8 mouse cellular contexts compared by ENCODE assay signal in genomic region chr14:56812520-56813036, GRCm38 (mm10). TPM values are rescaled to one million over a fixed set of nuclear protein-coding genes. Genes with fewer than 3 reads are reported as not detected.
A peak's percentile ranks its signal among the peaks of the same experiment; 100 is the strongest.
DNase-seq lines count a peak whose midpoint lies in the region; ATAC-seq and TF ChIP-seq lines count a peak whose summit lies in the region.

No protein-coding gene starts in this region.

- intact Hi-C loops in heart, postnatal 10 days (cut with DNase I): no loop called here

- H3K27me3 ChIP-seq in E14TG2a.4 (ENCODE audit: insufficient read depth, low read length): peaks cover 9% of the 10 kb centered on the region
- H3K27me3 ChIP-seq in forebrain, embryonic 12.5 days: no peaks in the 10 kb centered on the region
- no peaks in the 10 kb centered on the region for H3K27me3 ChIP-seq in liver, postnatal 0 days (ENCODE audit: insufficient read depth, low read length)
- H3K27me3 ChIP-seq in neural tube, embryonic 14.5 days (ENCODE audit: control insufficient read depth, insufficient read depth, low read length): no peaks in the 10 kb centered on the region

- TF ChIP-seq CTCF in E14TG2a.4 (conservative IDR thresholded peaks at IDR 0.05; ENCODE audit: low read length): peak; percentile 62
- peak; percentile 69 for TF ChIP-seq CTCF in liver, postnatal 0 days (IDR thresholded peaks at IDR 0.05; ENCODE audit: low read depth)

- H3K4me3 ChIP-seq in E14TG2a.4 (replicated peaks; ENCODE audit: low read length): peak overlapping the region; percentile 85
- H3K4me3 ChIP-seq in forebrain, embryonic 12.5 days (replicated peaks): peak overlapping the region; percentile 61
- peak overlapping the region; percentile 64 for H3K4me3 ChIP-seq in liver, postnatal 0 days (ENCODE audit: low read depth, low read length)
- peak overlapping the region; percentile 53 for H3K4me3 ChIP-seq in neural tube, embryonic 14.5 days (ENCODE audit: low read depth, low read length)

- peaks cover 13% of the 10 kb centered on the region for H3K36me3 ChIP-seq in E14TG2a.4 (ENCODE audit: insufficient read depth, low read length)
- no peaks in the 10 kb centered on the region; the same call in 1 of the 2 replicates for H3K36me3 ChIP-seq in forebrain, embryonic 12.5 days (replicated peaks)
- H3K36me3 ChIP-seq in liver, postnatal 0 days (replicated peaks; ENCODE audit: insufficient read depth, low read length): peaks cover 4% of the 10 kb centered on the region; the same call in 1 of the 2 replicates
- no peaks in the 10 kb centered on the region for H3K36me3 ChIP-seq in neural tube, embryonic 14.5 days (ENCODE audit: control insufficient read depth, insufficient read depth, low read length)

- H3K9me3 ChIP-seq in E14TG2a.4 (ENCODE audit: low read length): no peaks in the 10 kb centered on the region
- no peaks in the 10 kb centered on the region for H3K9me3 ChIP-seq in forebrain, embryonic 12.5 days
- H3K9me3 ChIP-seq in liver, postnatal 0 days (ENCODE audit: low read length): no peaks in the 10 kb centered on the region
- H3K9me3 ChIP-seq in neural tube, embryonic 14.5 days (ENCODE audit: control insufficient read depth, low read length): no peaks in the 10 kb centered on the region

- peak; percentile 78 for DNase-seq in c-Kit-positive CD71-positive TER-119-positive erythroid progenitor cells, embryonic 14.5 days (ENCODE audit: low spot score)
- DNase-seq in heart, postnatal 10 days: peak; percentile 86 to 88
- peak; percentile 61 for DNase-seq in large intestine, adult 2 months (ENCODE audit: low read depth, low spot score)
- peak; percentile 80 for DNase-seq in liver, postnatal 0 days
- DNase-seq in testis, postnatal 14 days (ENCODE audit: low spot score): peak; percentile 79

- no peak for TF ChIP-seq EP300 in liver, postnatal 0 days (IDR thresholded peaks at IDR 0.05; ENCODE audit: low read depth)

- peak; percentile 45 for ATAC-seq in forebrain, embryonic 12.5 days (ENCODE audit: low FRiP score)
- ATAC-seq in liver, postnatal 0 days: peak; percentile 20
- peak; percentile 43 for ATAC-seq in neural tube, embryonic 14.5 days (ENCODE audit: low read depth)

- H3K9ac ChIP-seq in forebrain, embryonic 12.5 days: peak overlapping the region; percentile 79
- peak overlapping the region; percentile 87 for H3K9ac ChIP-seq in liver, postnatal 0 days (replicated peaks)
- H3K9ac ChIP-seq in neural tube, embryonic 14.5 days (replicated peaks; ENCODE audit: low read depth, low read length): peak overlapping the region; percentile 76

- peak overlapping the region; percentile 95 for H3K27ac ChIP-seq in forebrain, embryonic 12.5 days
- H3K27ac ChIP-seq in liver, postnatal 0 days (ENCODE audit: low read depth): peak overlapping the region; percentile 97
- peak overlapping the region; percentile 93 for H3K27ac ChIP-seq in neural tube, embryonic 14.5 days (ENCODE audit: low read depth, low read length)

- peak overlapping the region; percentile 62 for H3K4me2 ChIP-seq in forebrain, embryonic 12.5 days
- peak overlapping the region; percentile 90 for H3K4me2 ChIP-seq in liver, postnatal 0 days (ENCODE audit: low read depth, low read length)
- H3K4me2 ChIP-seq in neural tube, embryonic 14.5 days (ENCODE audit: low read depth, low read length): peak overlapping the region; percentile 54

- WGBS in forebrain, embryonic 12.5 days: under 1% methylated on average over 32 of the region's 35 CpGs
- whole genome bisulfite sequencing in large intestine, adult 2 months: 2% methylated on average over 35 of the region's 35 CpGs
- WGBS in liver, postnatal 0 days (ENCODE audit: insufficient replicate concordance): under 1% methylated on average over 33 of the region's 35 CpGs
- under 1% methylated on average over 35 of the region's 35 CpGs for WGBS in neural tube, embryonic 14.5 days

- peaks cover 24% of the 10 kb centered on the region for H3K4me1 ChIP-seq in E14TG2a.4 (replicated peaks; ENCODE audit: low read depth, low read length)
- peaks cover 14% of the 10 kb centered on the region for H3K4me1 ChIP-seq in forebrain, embryonic 12.5 days
- peaks cover 17% of the 10 kb centered on the region for H3K4me1 ChIP-seq in liver, postnatal 0 days (ENCODE audit: insufficient read depth)
- peaks cover 10% of the 10 kb centered on the region for H3K4me1 ChIP-seq in neural tube, embryonic 14.5 days (ENCODE audit: control insufficient read depth, insufficient read depth, low read length)

RNA-seq across cellular contexts. Expression of gene Zmym5, which starts 1.1 kb away (rescaled TPM):
- 32.4 and 33.2 TPM in 2 replicates for polyA plus RNA-seq in forebrain, embryonic 12.5 days (2016; fragmentation: Nextera tagmentation; extraction: Ambion mirVana)
- total RNA-seq in heart, postnatal 10 days (2021): 10 to 100 TPM; 23.8 to 26.5 TPM
- 3.2 and 5.7 TPM in 2 replicates for polyA plus RNA-seq in large intestine, adult 2 months (2012; rRNA removed)
- 8.4 and 10.2 TPM in 2 replicates for polyA plus RNA-seq in liver, postnatal 0 days (2015; fragmentation: Nextera tagmentation; extraction: Ambion mirVana)
- polyA plus RNA-seq in neural tube, embryonic 14.5 days (2014; fragmentation: Nextera tagmentation; extraction: Ambion mirVana): 26.5 and 28.0 TPM in 2 replicates

RNA-seq across cellular contexts. Expression of gene Pspc1, which starts 34.5 kb away (rescaled TPM):
- 53.5 and 65.1 TPM in 2 replicates for polyA plus RNA-seq in forebrain, embryonic 12.5 days (2016; fragmentation: Nextera tagmentation; extraction: Ambion mirVana)
- total RNA-seq in heart, postnatal 10 days (2021): 10 to 100 TPM; 24.5 to 27.9 TPM
- polyA plus RNA-seq in large intestine, adult 2 months (2012; rRNA removed): 3.8 and 5.3 TPM in 2 replicates
- polyA plus RNA-seq in liver, postnatal 0 days (2015; fragmentation: Nextera tagmentation; extraction: Ambion mirVana): 6.4 and 7.8 TPM in 2 replicates
- 51.3 and 72.5 TPM in 2 replicates for polyA plus RNA-seq in neural tube, embryonic 14.5 days (2014; fragmentation: Nextera tagmentation; extraction: Ambion mirVana)

Comparison
In these comparisons a context has a peak if more than half of its experiments do, and no peak if none do; other contexts are left out.
1. Peak in every context shown above with its lines: DNase-seq, ATAC-seq, H3K4me3 ChIP-seq and H3K27ac ChIP-seq.